Mouse (Mus musculus) left cerebral cortex, postnatal 10 days (tissue): Measurements from ENCODE around the gene Ptgr2. TPM values are rescaled to one million over a fixed set of nuclear protein-coding genes. Genes with fewer than 3 reads are reported as not detected.
"Not testable (repeated sequence)": the region's sequence is repeated elsewhere in the genome, so short reads cannot be mapped to it uniquely, and the experiment has no call there.

Source experiments
- DNase-seq, 2 experiments: peaks; one replicate each; pipeline ENCODE4 v3.0.0; 2021 to 2022; ENCODE audit warnings: low spot score in 2 of 2, mixed read lengths in 1 of 2; ENCODE audit errors: extremely low spot score in 1 of 2
- intact Hi-C: fragments of 180-260 bp; cut with DNase I; formaldehyde crosslinking; loops from one replicate; pipeline ENCODE4 v1.15.1; 2025
- total RNA-seq, 2 experiments: library from RNA; stranded (reverse); gene quantifications; 2 replicates each; pipeline ENCODE4 v1.2.3; 2021

The Ptgr2 gene
- total RNA-seq = 10 to 100 TPM; 29.7 to 33.7 TPM

DNA sequence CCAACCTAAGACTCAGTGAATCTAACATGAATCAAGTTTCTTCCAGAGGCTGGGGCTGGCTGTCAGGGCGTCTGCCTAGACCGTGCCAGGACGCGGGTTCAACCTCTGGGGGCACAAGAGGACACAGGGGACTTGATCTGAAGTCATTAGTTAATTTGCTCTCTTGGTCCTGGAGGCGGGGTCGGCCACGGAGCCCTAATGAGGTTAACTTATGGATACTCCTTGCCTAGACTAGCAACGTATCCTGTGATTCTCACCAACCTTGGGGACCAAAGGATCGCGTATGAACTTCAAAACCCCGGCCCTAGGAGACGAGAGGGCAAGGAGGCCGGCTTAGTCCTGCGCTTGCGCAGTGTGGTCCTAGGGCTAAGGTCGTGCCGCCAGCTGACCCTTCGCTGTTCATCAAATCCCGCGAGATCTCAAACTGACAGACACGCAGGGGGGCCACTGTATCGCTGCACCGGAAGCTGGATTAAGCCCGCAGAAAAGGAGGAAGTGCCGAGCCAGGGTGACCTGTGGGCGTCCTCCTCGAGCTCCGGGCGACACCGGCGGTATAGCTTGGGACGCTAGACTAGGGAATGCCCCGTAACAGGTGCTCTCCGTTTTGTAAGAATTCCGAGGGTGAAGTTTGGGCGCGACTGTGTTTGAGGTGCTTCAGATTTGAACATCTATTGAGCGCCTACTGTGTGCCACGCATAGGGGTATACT, at the start of gene Ptgr2:
Ptgr2 (plus strand) TSS at position 348 of the 708 bp plus-strand sequence.
- peak; percentile 90 to 96 for DNase-seq
- intact Hi-C loops = no loop called here

DNA sequence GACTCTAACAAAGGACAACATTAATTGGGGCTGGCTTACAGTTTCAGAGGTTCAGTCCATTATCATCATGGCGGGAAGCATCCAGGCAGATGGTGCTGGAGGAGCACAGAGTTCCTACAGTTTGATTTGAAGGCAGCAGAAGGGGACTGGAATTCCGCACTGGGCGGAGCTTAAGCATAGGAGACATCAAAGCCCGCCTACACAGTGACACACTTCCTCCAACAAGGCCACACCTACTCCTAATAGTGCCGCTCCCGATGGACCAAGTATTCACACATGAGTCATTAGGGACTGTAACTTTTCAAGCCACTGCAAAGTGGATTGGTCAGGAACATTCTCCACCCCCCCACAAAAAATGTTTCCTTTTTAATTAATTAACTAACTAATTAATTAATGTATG, 49.5 kb upstream of the Ptgr2 start:
- DNase-seq = no peak
- intact Hi-C loops = no loop called here

DNA sequence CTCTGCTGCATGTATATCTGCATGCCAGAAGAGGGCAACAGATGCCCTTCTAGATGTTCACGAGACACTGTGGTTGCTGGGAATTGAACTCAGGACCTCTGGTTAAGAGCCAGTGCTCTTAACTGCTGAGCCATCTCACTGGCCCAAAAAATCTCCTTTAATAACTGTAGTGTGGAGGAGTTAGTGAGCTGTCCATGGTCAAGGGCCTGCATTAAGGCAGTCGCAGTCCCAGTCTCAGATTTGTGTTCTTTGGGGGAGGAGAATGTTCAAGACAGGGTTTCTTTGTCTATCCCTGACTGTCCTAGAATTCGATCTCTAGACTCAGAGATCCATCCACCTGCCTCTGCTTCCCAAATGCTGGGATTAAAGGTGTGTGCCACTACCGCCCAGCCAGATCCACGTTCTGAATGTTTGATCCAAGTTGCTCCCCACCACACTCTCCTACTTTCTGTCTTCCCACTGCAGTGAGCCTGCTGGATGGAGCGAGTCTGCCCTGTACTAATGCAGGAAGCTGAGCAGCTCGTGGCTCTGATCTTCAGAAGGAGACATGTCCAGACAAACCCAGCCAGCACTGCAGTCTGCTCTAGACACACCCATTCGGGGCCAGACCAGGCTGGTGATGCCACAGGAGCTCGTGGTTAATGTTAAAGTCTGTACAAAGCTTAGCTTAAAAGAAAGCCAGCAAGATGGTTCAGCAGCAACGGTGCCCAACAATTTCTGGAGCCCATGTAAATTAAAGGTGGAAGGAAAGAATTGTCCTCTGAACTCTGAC, 48.9 kb upstream of the Ptgr2 start:
- intact Hi-C loops = no loop called here
- no peak for DNase-seq

DNA sequence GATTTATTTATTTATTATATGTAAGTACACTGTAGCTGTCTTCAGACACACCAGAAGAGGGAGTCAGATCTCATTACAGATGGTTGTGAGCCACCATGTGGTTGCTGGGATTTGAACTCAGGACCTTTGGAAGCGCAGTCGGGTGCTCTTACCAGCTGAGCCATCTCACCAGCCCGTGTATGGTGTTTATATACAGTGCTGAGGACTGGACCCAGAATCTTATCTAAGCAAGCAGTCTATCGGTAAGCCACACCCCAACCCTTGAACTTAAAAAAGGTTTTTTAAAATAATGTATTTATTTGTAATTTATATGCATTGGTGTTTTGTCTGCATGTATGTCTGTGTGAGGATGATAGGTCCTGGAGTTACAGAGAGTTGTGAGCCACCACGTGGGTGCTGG, 48.0 kb upstream of the Ptgr2 start:
- DNase-seq, intact Hi-C loops: not testable (repeated sequence)

DNA sequence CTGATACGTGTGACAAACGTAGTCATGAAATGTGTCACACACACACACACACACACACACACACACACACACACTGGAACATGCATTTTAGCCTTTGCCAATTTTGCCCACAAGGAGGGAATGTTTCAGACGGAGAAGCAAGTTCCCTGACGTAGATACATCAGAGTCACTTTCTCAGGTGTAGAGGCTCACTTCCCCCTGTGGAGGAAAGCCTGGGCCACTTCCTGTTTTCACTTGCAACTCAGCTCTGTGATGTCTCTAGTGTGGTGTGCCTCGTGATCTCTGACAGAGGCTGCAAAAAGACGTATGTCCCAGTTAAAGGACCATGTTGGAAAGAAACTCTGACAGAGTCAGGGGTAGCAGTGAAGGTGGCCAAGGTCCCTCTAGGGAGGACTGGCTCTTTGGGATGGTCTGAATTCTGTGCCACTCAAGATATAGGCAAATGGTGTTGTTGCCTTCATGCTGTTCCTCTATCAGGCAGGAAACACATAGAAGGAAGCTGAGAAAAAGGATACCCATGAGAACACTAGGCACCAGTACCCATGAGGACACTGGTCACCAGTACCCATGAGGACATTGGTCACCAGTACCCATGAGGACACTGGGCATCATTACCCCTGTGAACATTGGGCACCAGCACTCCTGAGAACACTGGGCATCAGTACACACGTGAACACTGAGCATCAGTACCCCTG, 41.8 kb upstream of the Ptgr2 start:
- no peak for DNase-seq
- intact Hi-C loops = no loop called here

DNA sequence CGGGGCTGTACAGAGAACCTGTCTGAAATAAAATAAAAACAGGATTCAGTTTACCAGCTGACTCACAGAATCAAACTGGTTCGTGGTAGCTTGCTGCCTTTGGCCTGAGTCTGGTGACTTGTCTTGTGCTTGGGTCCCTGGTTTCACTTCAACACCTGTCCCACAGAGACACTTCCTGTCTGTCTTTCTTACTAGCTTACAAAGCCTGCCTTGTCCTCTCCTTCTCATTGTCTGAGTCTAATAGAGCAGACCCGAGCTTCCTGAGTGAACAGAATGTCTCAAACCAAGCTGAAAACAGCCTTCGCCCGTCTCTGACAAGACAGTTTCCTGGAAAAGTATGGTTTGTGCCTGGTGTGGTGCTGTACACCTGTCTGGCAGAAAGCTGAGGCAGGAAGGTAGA, 39.3 kb upstream of the Ptgr2 start:
- intact Hi-C loops = loop anchor here (5.0 kb wide), 1 partner anchor 83 kb away; no protein-coding TSS in a partner anchor
- DNase-seq = no peak

DNA sequence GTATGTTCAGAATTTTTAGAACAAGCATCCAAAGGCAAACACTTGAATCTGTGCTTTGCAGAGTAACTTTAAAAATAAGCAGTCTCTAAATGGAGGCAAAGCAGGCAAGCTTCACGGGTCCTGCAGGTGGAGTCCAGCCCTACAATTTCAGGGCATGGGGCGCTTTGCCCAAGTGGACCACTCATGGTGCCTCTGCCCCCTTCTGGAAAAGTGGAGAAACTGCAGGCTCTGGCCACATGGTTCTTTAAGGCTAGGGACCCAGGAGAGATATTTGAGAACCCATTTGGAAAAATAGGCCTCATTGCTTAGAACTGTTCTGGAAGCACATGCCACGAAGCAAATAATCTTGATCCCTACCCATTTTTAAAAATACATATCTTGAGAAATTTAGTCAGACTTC, 35.8 kb upstream of the Ptgr2 start:
- DNase-seq = peak; percentile 41 to 67
- intact Hi-C loops = loop anchor here (5.0 kb wide), 1 partner anchor 87 kb away; no protein-coding TSS in a partner anchor

DNA sequence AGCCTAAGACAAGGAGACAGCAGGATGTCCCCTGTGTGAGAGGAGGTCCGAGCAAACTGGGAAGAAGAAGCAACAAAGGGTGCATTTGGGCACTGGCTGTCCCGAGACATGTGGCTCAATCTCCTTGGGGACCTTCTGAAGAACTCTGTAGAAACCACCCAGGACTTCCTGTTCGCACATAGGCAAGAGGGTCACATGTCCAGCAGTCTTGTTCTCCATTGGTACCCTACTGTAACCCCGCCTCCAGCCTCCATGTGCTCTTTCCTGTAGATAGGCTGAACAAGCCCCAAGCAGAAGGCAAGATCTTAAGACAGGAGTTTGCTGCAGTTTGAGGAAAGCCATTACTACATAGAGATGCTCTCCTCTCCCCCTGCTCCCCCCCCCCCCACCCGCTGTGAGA, 32.2 kb upstream of the Ptgr2 start:
- intact Hi-C loops = no loop called here
- no peak for DNase-seq

DNA sequence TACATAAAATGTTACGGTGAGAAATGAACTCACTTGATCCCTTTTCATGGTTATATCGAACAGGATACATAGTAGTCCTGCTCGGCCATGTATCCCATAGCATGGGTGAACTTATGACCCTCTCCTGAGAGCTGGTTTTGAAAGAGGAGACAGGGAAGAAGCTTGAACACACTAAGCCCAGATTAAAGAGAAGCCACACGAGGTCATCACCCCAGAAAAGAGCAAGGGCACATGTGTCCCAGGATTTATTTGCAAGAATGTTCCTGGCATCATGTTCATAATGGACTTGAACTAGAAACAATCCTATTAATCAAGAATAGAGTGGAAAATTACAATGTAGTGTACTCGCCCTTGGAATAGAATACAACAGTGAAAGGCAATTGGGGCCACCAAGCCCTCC, 30.1 kb upstream of the Ptgr2 start:
- intact Hi-C loops = no loop called here

DNA sequence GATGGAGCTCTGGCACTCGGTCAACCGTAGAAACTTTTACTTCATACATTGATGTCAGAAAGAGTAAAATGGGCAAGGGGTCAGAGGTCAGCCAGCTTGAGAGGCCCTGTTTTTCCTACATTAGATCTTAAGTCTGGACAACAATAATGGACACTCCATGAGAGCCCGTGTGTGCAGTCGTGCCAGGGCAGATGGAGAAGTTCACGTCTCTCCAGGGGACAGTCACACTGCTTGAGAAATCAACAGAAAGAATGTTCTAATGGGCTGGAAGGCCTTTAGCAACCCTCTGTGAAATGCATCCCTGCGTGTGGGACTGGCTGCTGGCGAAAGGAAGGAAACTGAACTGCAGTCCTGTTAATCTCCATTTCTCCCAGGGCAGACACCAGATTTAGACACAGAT, 24.7 kb upstream of the Ptgr2 start:
- DNase-seq = no peak
- intact Hi-C loops = no loop called here

More for the DNA sequence above, 30.1 kb upstream of the Ptgr2 start:
- no peak for DNase-seq

DNA sequence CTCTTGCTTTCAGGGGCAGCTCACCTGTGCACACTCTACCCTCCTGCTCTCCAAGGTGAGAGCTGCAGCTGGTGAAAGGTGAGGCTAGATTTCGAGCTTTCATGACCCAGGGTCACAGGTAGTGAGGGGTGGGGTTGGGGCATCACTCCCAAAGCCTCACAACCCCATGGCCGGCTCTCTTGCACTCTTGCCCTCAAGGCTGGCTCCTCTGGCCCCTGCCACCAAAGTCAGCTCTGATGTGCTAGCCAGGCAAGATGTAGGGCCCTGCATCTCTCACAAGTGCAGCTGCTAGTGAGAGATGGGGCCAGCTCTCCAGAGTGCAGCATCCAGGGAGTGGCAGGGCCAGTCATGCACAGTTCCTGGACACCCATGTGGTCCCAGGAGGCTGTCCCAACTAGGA, 17.8 kb upstream of the Ptgr2 start:
- DNase-seq = no peak
- intact Hi-C loops = no loop called here

DNA sequence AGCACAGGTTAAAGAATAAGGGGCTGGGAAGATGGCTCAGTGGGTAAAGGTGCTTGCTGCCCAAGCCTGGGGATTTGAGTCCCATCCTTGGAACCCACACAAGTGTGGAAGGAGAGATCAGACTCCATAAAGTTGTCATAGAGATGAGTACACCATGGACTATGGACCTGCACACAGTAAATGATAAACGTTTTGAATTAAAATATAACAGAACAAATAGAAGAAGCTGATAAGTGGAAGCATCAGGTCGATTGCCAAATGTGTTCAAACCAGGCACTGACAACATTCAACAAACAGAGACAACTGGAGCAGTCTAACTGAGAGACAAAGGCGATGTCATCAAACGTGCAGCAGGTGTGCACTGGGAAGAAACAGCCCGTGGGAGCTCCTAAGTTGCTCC, 11.7 kb upstream of the Ptgr2 start:
- intact Hi-C loops = no loop called here
- no peak for DNase-seq

DNA sequence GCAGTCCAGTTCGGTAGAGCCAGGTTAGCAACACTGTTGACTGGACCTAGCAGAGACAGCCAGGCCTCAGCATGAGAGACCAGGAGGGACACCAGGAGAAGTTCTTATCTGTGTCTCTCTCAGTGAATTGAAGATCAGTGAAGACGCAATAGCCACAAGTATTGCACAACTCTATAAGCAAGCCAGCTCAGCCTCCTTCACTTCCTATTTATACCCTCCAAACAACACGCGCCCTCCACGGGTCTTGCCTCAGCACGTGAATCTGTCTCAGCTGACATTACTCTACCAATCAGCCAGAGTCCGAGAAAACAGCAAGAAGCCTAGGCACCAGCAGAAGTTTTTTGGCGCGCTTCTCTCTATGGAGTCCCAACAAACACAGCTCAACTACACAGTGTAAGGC, 9.7 kb upstream of the Ptgr2 start:
- intact Hi-C loops = no loop called here
- DNase-seq = no peak

DNA sequence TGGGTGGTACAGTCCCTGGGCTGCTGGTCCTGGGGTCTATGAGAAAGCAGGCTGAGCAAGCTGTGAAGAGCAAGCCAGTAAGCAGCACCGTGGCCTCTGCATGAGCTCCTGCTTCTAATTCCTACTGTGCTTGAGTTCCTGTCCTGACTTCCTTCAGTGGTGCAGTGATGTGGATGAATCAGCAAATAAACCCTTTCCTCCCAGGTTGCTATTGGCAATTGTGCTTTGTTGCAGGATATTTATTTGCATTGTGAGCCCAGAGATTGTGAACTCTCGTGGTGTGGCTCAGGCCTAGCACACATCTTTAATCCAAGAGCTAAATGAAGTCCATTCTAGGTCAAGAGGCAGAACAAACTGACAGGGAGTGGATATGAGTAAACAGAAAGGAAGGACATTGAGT, 8.7 kb upstream of the Ptgr2 start:
- DNase-seq = no peak
- intact Hi-C loops = no loop called here

DNA sequence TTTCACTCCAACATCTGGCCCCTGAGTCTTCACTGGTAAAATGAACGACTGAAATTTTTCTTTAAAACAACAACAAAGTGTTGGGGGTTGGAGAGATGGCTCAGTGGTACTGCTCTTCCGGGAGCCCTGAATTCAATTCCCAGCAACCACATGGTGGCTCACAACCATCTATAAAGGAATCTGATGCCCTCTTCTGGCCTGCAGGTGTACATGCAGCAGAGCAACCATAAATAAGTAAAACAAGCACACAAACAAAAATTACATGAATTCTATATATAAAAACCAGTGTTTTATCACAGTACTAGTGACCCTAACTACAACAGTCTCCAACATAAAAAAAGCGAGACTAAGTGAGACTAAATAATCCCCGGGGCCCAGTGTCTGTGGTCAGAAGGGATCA, 8.2 kb upstream of the Ptgr2 start:
- intact Hi-C loops = no loop called here

DNA sequence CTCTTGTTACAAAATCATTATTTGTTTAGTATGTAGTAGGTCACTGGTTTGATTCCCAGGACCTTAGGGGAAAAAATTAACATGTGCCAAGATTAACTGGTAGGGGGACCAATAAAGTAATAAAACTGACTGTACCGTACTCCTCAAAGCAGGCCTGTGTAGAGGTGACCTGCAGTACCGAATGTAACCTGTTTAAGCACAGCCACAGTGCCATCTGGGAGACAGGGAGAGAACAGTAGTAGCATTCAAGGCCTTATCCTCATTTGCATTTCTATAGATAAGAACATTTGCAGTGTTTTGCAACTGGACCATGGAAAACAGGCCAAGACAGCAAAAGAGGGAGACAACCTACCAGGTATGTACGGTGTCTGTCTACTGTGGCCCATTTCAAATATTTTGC, 7.2 kb upstream of the Ptgr2 start:
- DNase-seq = no peak
- intact Hi-C loops = no loop called here

More for the DNA sequence above, 8.2 kb upstream of the Ptgr2 start:
- no peak for DNase-seq

DNA sequence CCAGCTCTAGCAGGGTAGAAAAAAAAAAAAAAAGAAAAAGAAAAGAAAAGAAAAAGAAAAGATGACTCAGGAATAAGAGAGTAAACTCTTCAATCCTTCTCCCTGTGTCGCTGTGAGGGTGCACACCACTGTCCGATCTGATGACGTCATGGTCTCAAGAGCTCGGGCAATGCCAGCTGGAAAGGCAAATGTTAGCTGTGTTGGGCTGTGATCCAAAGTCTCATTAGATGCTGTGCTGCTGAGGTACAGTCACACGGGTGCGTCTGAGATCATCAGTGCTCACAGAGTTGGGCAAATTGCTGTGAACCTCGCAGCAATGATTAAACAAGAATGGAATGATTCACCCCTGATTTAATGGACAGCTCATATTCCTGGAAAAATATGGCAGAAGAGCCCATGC, 6.1 kb upstream of the Ptgr2 start:
- intact Hi-C loops = no loop called here
- DNase-seq = no peak

DNA sequence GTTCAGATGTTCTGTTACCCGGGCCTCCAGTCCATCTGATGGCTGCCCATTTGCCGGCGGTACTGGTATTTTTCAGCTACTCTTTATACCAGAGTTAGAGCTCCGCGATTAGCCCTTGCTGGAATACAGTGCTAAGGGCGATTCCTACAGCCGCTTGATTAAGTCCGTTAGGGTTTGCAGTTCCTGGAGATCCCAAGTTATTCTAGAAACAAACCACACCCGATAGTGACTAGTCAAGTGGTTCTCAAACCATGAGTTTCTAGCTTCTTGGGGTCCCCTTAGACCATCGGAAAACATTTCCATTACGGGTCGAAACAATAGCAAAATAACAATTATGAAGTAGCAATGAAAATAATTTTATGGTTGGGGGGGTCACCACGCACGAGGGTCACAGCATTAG, 641 bp upstream of the Ptgr2 start:
- intact Hi-C loops = no loop called here
- no peak for DNase-seq

DNA sequence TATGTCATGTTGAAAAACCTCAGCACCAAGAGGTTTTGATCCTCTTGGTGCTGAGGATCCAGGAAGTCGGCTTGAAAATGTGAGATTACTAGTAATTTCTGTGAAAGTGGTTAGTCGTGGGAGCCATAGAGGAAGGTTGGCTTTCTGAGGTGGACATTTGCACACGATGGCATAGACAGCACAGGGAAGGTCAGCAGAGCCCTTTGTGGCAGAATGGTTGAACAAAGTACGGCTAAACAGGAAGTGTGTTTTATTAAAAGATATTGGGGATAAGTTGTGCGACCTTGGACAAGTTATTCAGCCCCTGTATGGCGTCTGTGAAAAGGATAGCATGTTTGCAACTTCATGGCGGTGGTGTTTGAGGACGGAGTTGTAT, 549 bp downstream of the Ptgr2 start:
- intact Hi-C loops = no loop called here
- DNase-seq = no peak

DNA sequence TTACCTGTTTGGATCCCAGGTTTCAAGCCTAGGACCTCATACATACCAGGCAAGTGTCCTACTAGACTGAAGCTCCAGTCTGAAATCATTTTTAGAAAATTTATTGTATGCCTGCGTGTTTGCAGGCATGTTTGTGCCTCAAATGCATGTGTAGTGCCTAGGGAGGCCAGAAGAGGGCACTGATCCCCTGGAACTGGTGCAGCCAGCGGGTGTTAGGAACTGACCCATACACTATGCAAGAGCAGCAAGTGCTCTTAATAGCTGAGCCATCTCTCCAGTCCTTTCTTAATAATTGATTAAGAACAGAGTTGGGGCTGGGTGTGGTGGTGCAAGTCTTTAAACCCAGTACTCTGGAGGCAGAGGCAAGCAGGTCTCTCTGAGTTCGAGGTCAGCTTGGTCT, 3.4 kb downstream of the Ptgr2 start:
- peak in 1 of 2 experiments; percentile 37 for DNase-seq
- intact Hi-C loops = no loop called here
